Mouse (Mus musculus) 3T3-L1 (cell line): ENCODE data around the gene Nexn.
"Not testable (repeated sequence)": the region's sequence is repeated elsewhere in the genome, so short reads cannot be mapped to it uniquely, and the experiment has no call there.

ENCODE experiments used
- DNase-seq: peaks from one replicate; pipeline ENCODE4 v3.0.0-alpha.2; 2015; ENCODE audit warnings: low read depth, low spot score

The Nexn gene

GRCm38 (mm10) chr3:152199125-152199524 is 67.0 kb downstream of the Nexn start:
- no peak for DNase-seq

DNA sequence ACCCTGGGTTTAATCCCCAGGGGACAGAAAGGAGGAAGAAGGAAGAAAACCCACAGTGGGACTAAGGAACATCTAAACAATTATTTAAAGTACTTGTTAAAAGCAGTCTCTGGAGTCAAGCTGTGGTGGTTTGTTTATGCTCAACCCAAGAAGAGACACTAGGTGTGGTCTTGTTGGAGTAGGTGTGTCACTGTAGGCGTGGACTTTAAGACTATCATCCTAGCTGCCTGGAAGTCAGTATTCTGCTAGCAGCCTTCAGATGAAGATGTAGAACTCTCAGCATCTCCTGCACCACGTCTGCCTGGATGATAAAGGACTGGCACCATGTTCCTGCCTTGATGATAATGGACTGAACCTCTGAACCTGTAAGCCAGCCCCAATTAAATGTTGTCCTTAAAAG is 68.9 kb downstream of the Nexn start:
- not testable (repeated sequence) for DNase-seq

DNA sequence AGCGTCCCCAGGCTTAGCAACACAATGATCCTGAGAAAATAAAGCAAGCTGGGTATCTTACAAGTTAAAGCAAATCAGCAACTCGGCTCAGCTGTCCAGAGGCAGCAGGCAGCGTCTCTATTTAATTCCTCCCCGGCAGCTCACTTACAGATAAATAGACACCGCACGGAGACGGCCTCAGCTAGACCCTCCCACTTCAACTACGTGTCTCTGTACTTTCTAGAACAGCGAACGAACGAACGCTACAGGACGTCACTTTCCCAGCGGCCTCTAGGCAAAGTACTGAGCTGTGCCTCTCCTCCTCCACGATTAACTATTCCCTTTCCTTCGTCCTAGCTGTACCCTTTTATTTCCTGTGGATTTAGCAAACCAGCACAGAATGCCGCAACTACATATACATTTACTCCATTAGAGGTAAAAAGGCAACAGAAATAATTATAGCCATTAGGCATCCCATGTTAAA is 72.5 kb downstream of the Nexn start:
- DNase-seq = peak; percentile 98

GRCm38 (mm10) chr3:152193177-152193576 is 73.0 kb downstream of the Nexn start:
- no peak for DNase-seq

DNA sequence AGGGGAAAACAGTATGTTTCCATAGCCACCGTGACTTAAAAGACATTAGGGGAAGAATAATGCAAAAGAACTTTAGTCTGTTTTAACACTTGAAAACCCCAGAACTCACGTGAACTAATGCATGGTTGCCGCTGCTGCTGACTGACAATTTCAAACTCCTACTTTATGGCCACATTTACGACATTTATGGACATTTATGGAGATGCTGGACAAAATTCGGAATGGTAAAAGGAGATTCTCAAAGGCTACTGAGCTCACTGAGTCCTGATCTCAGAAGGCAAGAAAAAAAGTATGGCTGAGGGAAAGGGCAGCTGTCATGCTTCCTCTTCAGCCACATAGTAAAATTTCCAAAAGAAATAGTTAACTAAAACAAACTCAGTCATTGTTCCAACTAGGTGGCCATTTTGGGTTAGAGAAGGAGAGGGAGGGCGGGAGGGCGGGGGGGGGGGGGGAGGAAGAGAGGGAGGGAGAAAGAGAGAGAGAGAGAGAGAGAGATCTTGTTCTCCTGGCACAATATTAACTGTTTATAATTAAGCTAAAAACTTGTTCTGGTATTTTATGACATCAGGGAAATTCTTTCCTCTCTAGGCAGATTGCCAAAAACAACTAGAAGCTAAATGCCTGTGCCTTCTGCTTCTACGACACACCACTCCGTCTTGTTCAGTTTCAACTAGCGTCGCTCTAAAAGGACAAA is 73.8 kb downstream of the Nexn start:
- DNase-seq = peak; percentile 77

- DNase-seq = peak; percentile 78
Measured at GRCm38 (mm10) chr3:152191791-152192237, 74.3 kb downstream of the Nexn start.

DNA sequence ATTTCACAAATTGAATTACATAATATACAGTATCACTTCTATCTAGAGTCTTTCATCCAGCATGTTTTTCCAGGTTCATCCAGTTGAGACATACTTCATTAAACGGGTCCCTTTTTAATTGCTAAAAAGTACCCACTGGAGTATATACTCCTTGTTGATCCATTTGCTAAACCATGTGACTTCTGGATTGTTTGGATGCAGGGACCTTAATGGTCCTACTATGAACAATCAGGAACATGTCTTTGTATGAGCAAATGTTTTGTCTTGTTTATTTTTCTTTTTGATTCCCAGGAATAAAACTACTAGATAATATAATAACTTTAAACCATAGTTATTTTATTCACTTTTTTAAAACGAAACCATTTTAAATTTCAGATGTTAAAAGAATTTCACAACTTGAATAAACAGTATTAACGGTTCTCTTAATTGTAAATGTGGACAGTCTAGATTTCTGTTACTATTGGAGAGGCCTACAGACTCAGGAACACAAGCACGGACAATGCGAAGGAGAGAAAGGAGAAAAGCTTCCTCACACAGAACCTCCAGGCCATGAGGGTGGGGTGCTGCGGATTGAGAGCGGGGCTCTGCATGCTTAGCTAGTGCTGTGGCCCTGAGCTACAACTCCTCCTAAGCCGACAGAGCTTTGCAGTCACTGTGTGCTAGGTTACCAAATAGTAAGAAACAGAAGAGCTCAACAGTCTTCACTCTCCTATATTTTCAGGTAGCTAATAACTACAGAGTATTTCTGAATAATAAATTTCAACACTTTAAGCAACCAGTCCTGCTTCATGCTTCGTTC is 75.3 kb downstream of the Nexn start:
- DNase-seq = no peak

GRCm38 (mm10) chr3:152189306-152189705 is 76.8 kb downstream of the Nexn start:
- DNase-seq = no peak
